Mouse (Mus musculus): Measurements from ENCODE around the gene Zfp791. TPM values are rescaled to one million over a fixed set of nuclear protein-coding genes. Genes with fewer than 3 reads are reported as not detected.
"Not testable (repeated sequence)": the region's sequence is repeated elsewhere in the genome, so short reads cannot be mapped to it uniquely, and the experiment has no call there.

The Zfp791 gene
- total RNA-seq (2012; rRNA removed) = 0.58 and 1.0 TPM in 2 replicates

GRCm38 (mm10) chr8:85122995-85123394 is at the start of gene Zfp791:
TSS of gene Zfp791 (minus strand) at chr8:85123095.
- Histone ChIP-seq H3K4me3 (ENCODE audit: insufficient read depth in 1 of 2, low read depth in 1 of 2, low read length in 2 of 2, poor library complexity in 1 of 2, severe bottlenecking in 1 of 2) (no peak within 1 kb of the TSS), H3K4me1 (ENCODE audit: control insufficient read depth in 2 of 2, insufficient read depth in 2 of 2, low read length in 2 of 2, poor library complexity in 1 of 2) (no peaks in the 10 kb centered on the region), H3K9me3 (ENCODE audit: control insufficient read depth, insufficient read depth, low read depth, low read length) (no peaks in the 10 kb centered on the region), H3K9ac (ENCODE audit: insufficient read depth, low read depth, low read length, poor library complexity, severe bottlenecking) (no peak within 1 kb of the TSS), H3K36me3 (ENCODE audit: control insufficient read depth, insufficient read depth, low read length, poor library complexity, severe bottlenecking) (no peaks in the 10 kb centered on the region), H3K27ac (ENCODE audit: insufficient read depth, low read depth, low read length, poor library complexity, severe bottlenecking) (no peak within 1 kb of the TSS)
- no peak for TF ChIP-seq MAFK (IDR thresholded peaks at IDR 0.05; ENCODE audit: insufficient read depth, low read depth, low read length)
- no peak for TF ChIP-seq CHD2 (IDR thresholded peaks at IDR 0.05; ENCODE audit: low read depth, low read length)
- TF ChIP-seq HCFC1 (IDR thresholded peaks at IDR 0.05; ENCODE audit: borderline replicate concordance, insufficient read depth, low read length) = no peak
- no peak for TF ChIP-seq ZC3H11A (IDR thresholded peaks at IDR 0.05; ENCODE audit: borderline replicate concordance, low read depth, low read length)
- no peak for TF ChIP-seq ZNF384 (IDR thresholded peaks at IDR 0.05; ENCODE audit: low read depth, low read length)
- in situ Hi-C loops (cut with MboI; ENCODE audit: low sequenced_read_pairs in 2 of 2, unreplicated experiment in 2 of 2) = no loop called here
- DNase-seq (ENCODE audit: low read depth, low spot score) = no peak

GRCm38 (mm10) chr8:85171291-85171690 is 48.4 kb upstream of the Zfp791 start:
- Histone ChIP-seq H3K4me3 (ENCODE audit: insufficient read depth in 1 of 2, low read depth in 1 of 2, low read length in 2 of 2, poor library complexity in 1 of 2, severe bottlenecking in 1 of 2) (no peak overlapping the region), H3K4me1 (ENCODE audit: control insufficient read depth in 2 of 2, insufficient read depth in 2 of 2, low read length in 2 of 2, poor library complexity in 1 of 2) (no peaks in the 10 kb centered on the region), H3K9ac (ENCODE audit: insufficient read depth, low read depth, low read length, poor library complexity, severe bottlenecking) (no peak overlapping the region), H3K9me3 (ENCODE audit: control insufficient read depth, insufficient read depth, low read depth, low read length) (no peaks in the 10 kb centered on the region), H3K36me3 (ENCODE audit: control insufficient read depth, insufficient read depth, low read length, poor library complexity, severe bottlenecking) (no peaks in the 10 kb centered on the region), H3K27ac (ENCODE audit: insufficient read depth, low read depth, low read length, poor library complexity, severe bottlenecking) (no peak overlapping the region)
- TF ChIP-seq ZNF384 (IDR thresholded peaks at IDR 0.05; ENCODE audit: low read depth, low read length) (no peak), ZC3H11A (IDR thresholded peaks at IDR 0.05; ENCODE audit: borderline replicate concordance, low read depth, low read length) (no peak), HCFC1 (IDR thresholded peaks at IDR 0.05; ENCODE audit: borderline replicate concordance, insufficient read depth, low read length) (no peak), MAFK (IDR thresholded peaks at IDR 0.05; ENCODE audit: insufficient read depth, low read depth, low read length) (no peak), CHD2 (IDR thresholded peaks at IDR 0.05; ENCODE audit: low read depth, low read length) (no peak)
- in situ Hi-C loops (cut with MboI; ENCODE audit: low sequenced_read_pairs in 2 of 2, unreplicated experiment in 2 of 2) = no loop called here
- DNase-seq (ENCODE audit: low read depth, low spot score) = peak; percentile 33

GRCm38 (mm10) chr8:85151624-85152023 is 28.7 kb upstream of the Zfp791 start, which contains the start of gene Cks1brt:
TSS of gene Cks1brt (plus strand) at chr8:85151924.
- no peak within 1 kb of the TSS for H3K4me3 ChIP-seq (ENCODE audit: insufficient read depth in 1 of 2, low read depth in 1 of 2, low read length in 2 of 2, poor library complexity in 1 of 2, severe bottlenecking in 1 of 2)
- TF ChIP-seq MAFK (IDR thresholded peaks at IDR 0.05; ENCODE audit: insufficient read depth, low read depth, low read length) = no peak
- TF ChIP-seq ZC3H11A (IDR thresholded peaks at IDR 0.05; ENCODE audit: borderline replicate concordance, low read depth, low read length) = no peak
- no peak for TF ChIP-seq HCFC1 (IDR thresholded peaks at IDR 0.05; ENCODE audit: borderline replicate concordance, insufficient read depth, low read length)
- TF ChIP-seq ZNF384 (IDR thresholded peaks at IDR 0.05; ENCODE audit: low read depth, low read length) = no peak
- no peaks in the 10 kb centered on the region for H3K4me1 ChIP-seq (ENCODE audit: control insufficient read depth in 2 of 2, insufficient read depth in 2 of 2, low read length in 2 of 2, poor library complexity in 1 of 2)
- H3K36me3 ChIP-seq (ENCODE audit: control insufficient read depth, insufficient read depth, low read length, poor library complexity, severe bottlenecking) = no peaks in the 10 kb centered on the region
- DNase-seq (ENCODE audit: low read depth, low spot score) = no peak
- no peak within 1 kb of the TSS for H3K27ac ChIP-seq (ENCODE audit: insufficient read depth, low read depth, low read length, poor library complexity, severe bottlenecking)
- in situ Hi-C loops (cut with MboI; ENCODE audit: low sequenced_read_pairs in 2 of 2, unreplicated experiment in 2 of 2) = no loop called here
- H3K9me3 ChIP-seq (ENCODE audit: control insufficient read depth, insufficient read depth, low read depth, low read length) = peaks cover 7% of the 10 kb centered on the region
- no peak within 1 kb of the TSS for H3K9ac ChIP-seq (ENCODE audit: insufficient read depth, low read depth, low read length, poor library complexity, severe bottlenecking)

GRCm38 (mm10) chr8:85142516-85142915 is 19.6 kb upstream of the Zfp791 start:
- no peak overlapping the region for H3K9ac ChIP-seq (ENCODE audit: insufficient read depth, low read depth, low read length, poor library complexity, severe bottlenecking)
- H3K9me3 ChIP-seq (ENCODE audit: control insufficient read depth, insufficient read depth, low read depth, low read length) = no peaks in the 10 kb centered on the region
- TF ChIP-seq ZNF384 (IDR thresholded peaks at IDR 0.05; ENCODE audit: low read depth, low read length) (no peak), MAFK (IDR thresholded peaks at IDR 0.05; ENCODE audit: insufficient read depth, low read depth, low read length) (no peak), CHD2 (IDR thresholded peaks at IDR 0.05; ENCODE audit: low read depth, low read length) (no peak)
- no peak overlapping the region for H3K27ac ChIP-seq (ENCODE audit: insufficient read depth, low read depth, low read length, poor library complexity, severe bottlenecking)
- in situ Hi-C loops (cut with MboI; ENCODE audit: low sequenced_read_pairs in 2 of 2, unreplicated experiment in 2 of 2) = no loop called here
- no peak overlapping the region for H3K4me3 ChIP-seq (ENCODE audit: insufficient read depth in 1 of 2, low read depth in 1 of 2, low read length in 2 of 2, poor library complexity in 1 of 2, severe bottlenecking in 1 of 2)
- H3K36me3 ChIP-seq (ENCODE audit: control insufficient read depth, insufficient read depth, low read length, poor library complexity, severe bottlenecking) = no peaks in the 10 kb centered on the region
- H3K4me1 ChIP-seq (ENCODE audit: control insufficient read depth in 2 of 2, insufficient read depth in 2 of 2, low read length in 2 of 2, poor library complexity in 1 of 2) = no peaks in the 10 kb centered on the region
- no peak for DNase-seq (ENCODE audit: low read depth, low spot score)

GRCm38 (mm10) chr8:85135690-85136089 is 12.8 kb upstream of the Zfp791 start:
- H3K36me3 ChIP-seq (ENCODE audit: control insufficient read depth, insufficient read depth, low read length, poor library complexity, severe bottlenecking); H3K9ac ChIP-seq (ENCODE audit: insufficient read depth, low read depth, low read length, poor library complexity, severe bottlenecking); H3K4me1 ChIP-seq (ENCODE audit: control insufficient read depth in 2 of 2, insufficient read depth in 2 of 2, low read length in 2 of 2, poor library complexity in 1 of 2); in situ Hi-C loops (cut with MboI; ENCODE audit: low sequenced_read_pairs in 2 of 2, unreplicated experiment in 2 of 2); H3K9me3 ChIP-seq (ENCODE audit: control insufficient read depth, insufficient read depth, low read depth, low read length); H3K27ac ChIP-seq (ENCODE audit: insufficient read depth, low read depth, low read length, poor library complexity, severe bottlenecking); DNase-seq (ENCODE audit: low read depth, low spot score); H3K4me3 ChIP-seq (ENCODE audit: insufficient read depth in 1 of 2, low read depth in 1 of 2, low read length in 2 of 2, poor library complexity in 1 of 2, severe bottlenecking in 1 of 2): not testable (repeated sequence)
